Mouse (Mus musculus) urinary bladder, postnatal 10 days (tissue): ENCODE data around the gene Kazn.

Source experiments
- DNase-seq: peaks from one replicate; pipeline ENCODE4 v3.0.0; 2022; ENCODE audit warnings: low spot score

The Kazn gene

GRCm38 (mm10) chr4:142164386-142164785 is 74.8 kb downstream of the Kazn start:
- no peak for DNase-seq

DNA sequence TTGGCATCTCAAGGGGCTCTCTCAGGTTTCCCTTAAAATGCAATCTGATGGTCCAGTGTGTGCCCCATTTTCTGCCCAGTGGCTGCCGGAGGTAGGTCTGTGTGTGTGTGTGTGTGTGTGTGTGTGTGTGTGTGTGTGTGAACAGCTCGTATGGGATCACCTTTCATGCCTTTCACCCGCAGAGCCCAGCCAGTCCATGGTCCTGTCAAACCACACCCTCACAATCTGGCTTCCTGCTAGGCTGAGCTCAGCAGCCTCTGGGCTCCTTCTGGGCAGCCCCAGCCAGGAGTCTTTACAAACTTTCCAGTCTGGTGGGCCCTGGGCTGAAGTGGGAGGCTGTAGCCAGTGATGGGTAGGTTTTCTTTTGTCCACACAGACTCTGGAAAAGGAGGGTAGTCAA is 75.3 kb downstream of the Kazn start:
- no peak for DNase-seq

DNA sequence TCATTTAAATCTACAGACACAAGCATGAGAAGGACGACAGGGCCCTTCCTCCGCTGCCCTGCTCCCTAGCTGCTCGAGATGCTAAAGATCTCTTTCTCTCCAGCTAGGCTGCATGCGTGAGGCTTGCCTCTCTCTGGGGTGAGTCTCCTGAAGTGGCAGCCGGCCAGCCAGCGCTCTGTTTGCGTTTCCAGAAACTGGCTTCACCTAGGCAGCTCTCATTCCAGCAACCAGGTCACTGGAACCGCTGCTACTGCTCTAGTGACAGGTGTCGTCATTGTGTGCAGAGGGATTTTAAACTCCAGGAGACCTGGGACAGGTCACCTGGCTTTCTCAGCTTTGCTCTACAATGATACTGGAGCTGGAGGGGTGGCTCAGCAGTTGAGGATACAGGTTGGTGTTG is 76.5 kb downstream of the Kazn start:
- no peak for DNase-seq

DNA sequence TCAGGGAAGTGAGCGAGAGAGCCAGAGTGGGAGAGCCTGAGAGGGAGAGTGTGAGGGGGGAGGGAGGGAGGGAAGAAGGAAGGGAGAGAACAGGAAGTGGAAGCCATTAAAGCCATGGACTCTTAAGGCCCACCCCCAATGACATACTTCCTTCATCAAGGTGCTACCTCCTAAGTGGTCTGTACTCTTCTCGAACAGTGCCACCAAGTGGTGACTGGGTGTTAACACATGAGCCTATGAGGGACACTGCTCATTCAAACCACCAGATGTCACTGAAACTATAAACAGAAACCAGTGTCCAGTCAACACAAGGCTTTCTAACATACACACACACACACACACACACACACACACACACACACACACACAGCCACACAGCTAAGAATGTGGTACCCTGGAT is 77.1 kb downstream of the Kazn start:
- DNase-seq, result no peak

DNA sequence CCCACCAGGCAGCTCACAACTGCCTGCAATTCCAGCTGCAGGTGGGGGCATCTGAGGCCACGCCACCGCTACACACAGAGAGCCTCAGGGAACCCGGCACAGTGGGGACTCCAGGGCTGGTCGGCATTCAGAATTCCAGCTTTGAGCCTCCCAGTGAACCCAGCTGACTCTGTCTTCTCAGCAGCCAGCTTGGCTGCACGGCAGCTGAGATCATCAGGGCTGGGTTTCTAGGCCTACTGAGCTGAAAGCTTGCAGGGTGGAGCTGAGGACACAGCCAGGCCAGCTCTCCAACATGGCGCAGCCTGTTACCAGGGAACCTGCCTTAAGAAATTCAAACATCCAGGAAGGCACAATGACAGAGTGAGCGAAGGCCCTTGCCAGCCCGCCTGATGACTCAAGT is 79.2 kb downstream of the Kazn start:
- no peak for DNase-seq

DNA sequence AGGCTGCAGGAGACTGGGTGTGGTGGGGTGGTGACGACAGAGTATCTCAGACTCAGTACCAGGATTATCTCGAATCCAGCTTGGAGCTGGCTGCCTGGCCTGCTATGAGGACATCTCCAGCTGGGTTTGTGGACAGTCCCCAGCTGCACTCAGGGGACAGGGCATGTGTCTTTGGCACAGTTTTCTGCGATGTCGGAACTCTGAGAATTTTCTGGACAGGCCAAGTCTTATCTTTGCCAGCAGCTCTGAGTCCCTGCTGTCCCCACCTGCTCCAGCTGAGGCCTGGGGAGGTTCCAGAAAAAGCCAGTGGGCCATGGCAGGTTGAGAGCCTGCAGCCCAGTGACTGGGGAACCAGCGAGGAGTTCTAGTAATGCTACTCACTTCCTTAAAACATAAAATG is 82.7 kb downstream of the Kazn start:
- DNase-seq, result no peak

DNA sequence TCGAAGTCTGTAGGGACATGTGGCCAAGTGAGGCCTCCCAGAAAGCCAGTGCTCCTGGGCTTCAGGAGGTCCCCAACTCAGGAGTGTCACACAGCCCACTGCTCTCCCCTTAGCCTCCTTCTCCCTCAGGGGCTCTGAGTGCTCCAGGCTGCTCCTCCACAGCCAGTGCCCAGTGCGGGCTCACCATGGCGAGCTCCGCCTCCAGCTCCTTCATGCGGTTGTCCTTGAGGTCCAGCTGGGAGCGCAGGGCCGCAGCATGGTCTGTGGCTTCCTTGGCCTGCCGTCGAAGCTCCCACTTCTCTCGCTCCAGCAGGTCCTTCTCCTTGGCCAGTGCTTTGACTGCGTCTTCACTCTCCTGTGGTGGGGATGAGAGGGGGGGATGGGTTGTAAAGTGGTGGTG is 85.0 kb downstream of the Kazn start:
- DNase-seq, result no peak

DNA sequence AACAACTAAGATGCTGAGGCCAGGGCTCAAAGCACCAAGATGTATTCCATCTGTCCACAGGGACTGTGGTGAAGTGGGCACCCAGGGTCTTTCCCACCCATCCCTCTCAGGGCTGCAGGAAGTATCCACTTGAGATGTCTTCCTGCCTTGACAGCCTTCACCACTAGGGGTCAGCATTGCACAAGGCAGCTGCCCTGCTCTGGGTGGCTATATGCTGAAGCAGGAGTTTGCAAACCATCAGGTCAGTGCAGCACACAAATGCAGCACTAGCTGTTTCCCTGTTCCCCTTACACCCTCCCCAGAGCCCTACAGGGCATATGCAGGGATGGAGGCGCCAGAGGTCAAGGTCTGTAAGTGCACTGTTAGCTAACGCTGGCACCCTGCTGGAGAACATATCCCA is 85.7 kb downstream of the Kazn start:
- peak; percentile 64 for DNase-seq

GRCm38 (mm10) chr4:142152733-142153422 is 86.3 kb downstream of the Kazn start:
- DNase-seq, result no peak

DNA sequence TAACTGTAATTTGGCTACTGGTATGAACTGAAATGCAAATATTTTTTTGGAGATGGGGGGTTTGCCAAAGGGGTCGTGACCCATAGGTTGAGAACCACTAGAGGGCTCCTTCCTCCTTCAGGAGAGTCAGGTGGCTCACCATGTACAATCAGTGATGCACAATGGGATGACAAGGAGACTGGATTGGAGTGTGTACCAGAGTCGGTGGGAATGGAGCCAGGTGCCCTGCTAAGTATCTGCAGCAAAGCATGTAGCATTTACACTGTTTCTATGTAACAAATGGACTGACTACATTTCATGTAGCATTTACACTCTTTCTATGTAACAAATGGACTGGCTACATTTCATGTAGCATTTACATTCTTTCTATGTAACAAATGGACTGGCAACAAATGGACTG is 89.1 kb downstream of the Kazn start:
- no peak for DNase-seq

DNA sequence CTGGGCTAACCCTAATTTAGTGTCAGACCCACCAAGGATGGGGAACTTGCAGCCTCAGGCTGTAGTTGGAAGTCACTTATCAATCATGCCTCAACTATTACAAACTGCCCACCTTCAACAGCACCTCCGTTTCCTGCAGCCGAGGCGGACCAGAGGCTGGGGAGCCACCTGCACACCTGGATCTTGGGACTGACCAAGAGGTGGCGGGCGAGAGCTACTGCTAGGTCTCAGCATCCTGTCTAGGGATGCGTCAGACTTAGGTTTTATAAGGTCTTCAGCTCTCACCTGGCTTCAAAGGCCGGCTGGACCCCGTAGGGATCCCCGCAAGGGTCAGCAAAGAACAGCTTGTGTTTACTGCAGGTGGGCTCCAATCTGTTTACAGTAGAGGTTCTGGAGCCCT is 90.0 kb downstream of the Kazn start:
- no peak for DNase-seq

DNA sequence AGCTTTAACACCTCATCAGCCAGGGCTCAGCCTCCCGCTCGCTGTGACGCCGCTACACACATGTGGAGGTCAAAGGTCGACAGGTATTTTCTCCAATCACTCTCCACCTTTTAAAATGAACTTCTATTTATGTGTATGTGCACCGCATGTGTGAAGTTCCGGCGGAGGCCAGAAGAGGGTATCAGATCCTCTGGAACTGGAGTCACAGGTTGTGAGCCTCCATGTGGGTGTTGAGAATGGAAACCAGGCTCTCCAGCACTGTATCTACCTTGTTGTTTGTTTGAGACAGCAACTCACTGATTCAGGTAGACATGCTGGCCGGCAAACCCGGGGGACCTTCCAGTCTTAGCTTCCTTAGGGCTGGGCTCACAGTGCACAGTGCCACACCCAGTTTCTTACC is 91.5 kb downstream of the Kazn start:
- DNase-seq, result no peak

DNA sequence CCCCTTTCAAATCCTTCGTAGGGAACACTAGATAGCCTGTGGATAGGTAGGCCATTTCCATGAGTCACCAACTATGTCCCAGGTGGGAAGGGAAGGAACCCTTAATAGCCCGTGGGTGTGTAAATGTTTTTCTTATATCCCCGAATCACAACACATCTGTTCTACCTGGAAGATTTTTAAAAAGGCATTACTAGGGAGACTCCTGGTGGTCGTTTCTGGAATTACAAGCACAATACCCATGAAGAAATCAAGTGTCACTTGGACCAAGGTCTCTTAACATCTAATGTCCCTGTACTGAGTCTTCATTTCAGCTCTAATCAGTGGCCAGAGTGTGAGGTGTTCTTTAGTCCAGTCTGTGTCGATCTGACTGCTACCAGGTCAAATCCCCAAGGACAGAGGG is 95.1 kb downstream of the Kazn start:
- no peak for DNase-seq

DNA sequence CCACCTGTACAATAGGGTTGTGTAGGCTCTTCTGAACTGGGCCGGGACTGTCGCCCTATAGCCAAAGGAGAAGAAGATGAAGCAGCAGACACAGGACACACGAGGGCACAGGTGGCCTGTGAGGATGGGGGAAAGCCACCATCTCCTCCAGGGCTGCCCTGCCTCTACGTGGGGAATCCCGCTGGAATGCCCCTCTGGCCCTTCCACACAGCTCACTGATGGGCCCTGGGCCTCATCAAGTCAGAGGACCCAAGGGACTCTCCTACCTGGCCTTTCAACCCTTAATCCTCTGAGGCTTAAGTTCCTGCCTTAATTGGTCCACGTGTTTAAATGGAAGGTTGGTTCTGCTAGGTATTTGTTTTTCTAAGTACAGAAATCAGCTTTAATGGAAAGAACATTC is 95.9 kb downstream of the Kazn start:
- DNase-seq, result no peak

DNA sequence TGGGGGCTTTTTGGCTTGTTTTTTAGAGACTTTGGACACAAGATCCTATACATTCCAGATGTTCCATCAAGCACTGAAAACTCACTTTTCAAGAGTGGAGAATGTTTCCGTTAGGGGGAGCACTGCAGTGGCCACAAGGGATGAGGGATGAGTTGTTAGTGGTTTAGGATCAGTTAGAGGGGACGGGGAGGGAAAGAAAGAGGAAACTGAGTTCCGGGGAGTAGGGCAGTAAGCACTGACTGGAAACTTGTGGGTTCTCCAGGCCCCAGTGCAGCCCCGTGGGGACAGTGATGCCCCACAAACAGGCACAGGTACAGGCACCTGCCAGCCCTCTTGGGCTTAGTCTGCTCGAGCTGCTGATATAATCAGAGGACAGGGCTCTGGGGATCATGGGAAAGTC is 99.5 kb downstream of the Kazn start:
- DNase-seq, result no peak

DNA sequence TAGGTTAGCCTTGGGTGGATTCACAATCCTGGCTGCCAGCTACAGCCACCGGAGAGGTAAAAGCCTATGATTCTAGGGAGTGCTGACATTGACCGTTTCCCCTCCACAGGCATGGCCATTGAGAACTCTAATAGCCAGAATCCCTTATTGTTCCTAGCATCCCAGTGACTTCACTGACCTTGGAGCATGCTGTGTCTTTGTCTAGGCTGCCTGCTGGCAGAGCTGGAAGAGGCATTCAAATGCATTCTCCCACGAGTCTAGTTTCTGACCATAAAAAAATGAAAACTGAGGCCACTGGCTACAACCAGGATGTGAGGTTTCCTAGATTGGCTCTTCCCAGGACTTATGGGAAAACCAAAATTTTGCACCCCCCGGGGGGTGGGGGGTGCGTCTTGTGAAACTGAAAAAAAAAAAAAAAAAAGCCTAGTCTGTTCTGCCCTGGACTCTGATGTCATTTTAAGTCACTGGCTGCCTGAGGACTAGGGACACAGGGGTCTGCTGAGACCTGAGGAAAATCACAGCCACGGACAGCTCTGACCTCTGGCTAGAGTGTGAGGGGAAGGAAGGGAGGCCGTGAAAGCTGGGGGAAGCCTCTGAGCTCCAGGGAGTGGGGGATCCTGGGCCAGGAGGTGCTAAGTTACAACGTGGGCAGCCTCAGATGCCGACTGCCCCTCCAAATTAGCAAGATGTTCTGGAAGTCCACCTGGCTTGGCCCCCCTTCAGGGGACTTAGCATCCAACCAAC is 100.7 kb downstream of the Kazn start:
- DNase-seq, result no peak

GRCm38 (mm10) chr4:142136766-142137503 is 102.3 kb downstream of the Kazn start:
- DNase-seq, result no peak

DNA sequence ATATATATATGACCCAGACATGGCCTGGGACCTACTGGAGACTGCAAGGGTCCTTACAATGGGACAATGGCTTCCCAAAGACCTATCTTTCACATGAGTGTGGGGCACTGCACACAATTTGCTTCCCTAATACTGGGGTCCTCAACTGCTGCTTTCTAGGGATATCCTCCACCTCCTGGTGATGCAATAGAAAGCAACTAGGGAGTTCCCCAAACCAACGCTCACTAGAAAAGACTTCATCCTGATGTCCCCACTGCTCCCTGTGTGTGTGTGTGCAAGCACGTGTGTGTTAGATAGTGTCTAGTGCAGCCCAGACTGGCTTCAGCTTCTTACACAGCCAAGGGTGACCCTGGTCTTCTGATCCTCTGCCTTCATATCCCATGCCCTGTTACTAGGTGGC is 103.7 kb downstream of the Kazn start:
- no peak for DNase-seq

- no peak for DNase-seq
These were observed 109.0 kb downstream of the Kazn start for GRCm38 (mm10) chr4:142130162-142130561.

DNA sequence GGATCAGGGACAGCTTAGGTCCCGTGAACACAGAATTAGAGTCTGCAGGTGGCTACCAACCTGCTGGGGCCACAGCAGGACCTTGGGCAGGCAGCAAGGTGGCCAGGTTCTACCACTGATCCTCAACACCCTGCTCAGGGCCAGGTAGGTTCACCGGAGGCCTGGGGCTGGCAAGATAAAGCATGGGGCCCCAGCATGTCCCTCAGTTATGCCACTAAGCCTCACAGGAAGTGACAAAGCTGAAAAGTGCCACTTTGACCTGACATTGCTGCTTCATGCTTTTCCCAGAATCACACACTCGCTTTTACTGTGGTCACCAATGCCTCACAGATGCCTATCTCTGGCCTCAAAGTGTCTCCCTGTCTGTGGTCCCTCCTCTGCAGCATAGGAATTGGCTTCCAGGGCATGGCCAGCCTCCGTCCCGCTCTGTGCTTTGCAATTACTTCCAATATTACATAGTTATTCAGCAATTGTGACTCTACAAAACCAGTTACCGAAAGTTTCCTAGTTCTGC is 111.9 kb downstream of the Kazn start:
- DNase-seq, result no peak

- DNase-seq, result no peak
These were observed 112.4 kb downstream of the Kazn start for GRCm38 (mm10) chr4:142126641-142127274.

- DNase-seq, result no peak
These were observed 118.0 kb downstream of the Kazn start for GRCm38 (mm10) chr4:142121164-142121563.

GRCm38 (mm10) chr4:142118522-142118921 is 120.7 kb downstream of the Kazn start:
- DNase-seq, result no peak
